Comparison of ENCODE assay signal across 9 mouse cellular contexts in the genomic region with DNA sequence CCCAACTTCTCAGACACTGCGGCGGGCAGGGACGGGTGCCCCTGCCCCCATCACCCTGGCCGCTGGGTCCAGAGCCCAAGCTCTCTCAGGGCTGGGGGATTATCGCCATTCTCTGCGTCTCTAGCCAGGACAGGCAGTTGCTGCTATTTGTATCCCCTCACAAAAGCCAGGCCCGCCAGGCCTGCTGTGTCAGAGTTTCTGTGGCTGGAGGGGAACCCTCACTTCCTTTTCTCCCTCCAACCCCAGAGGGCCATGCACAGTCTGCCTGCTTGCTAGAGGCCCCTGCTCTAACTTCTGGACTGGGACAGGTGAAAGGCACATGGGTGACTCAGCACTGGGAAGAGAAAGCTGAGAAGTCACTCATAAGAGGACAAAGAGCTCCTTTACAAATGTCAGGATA. TPM values are rescaled to one million over a fixed set of nuclear protein-coding genes. Genes with fewer than 3 reads are reported as not detected.
DNase-seq lines count a peak whose midpoint lies in the region; ATAC-seq lines count a peak whose summit lies in the region.
"Had no signal": no experiment of that assay in that cellular context is flagged by ENCODE, and none has a peak within 500 bp of the region (broad histone marks: within the 10 kb centered on the region; RNA-seq: fewer than 3 reads in every experiment).

No protein-coding gene starts in this region.

- H3K4me2 ChIP-seq in forebrain, embryonic 16.5 days (ENCODE audit: low read length) = no peak overlapping the region
- peak overlapping the region; percentile 42 for H3K4me2 ChIP-seq in lung, embryonic 16.5 days (ENCODE audit: low read depth, low read length)
- peak overlapping the region; percentile 44 for H3K4me2 ChIP-seq in limb, embryonic 13.5 days (replicated peaks)
- H3K4me2 ChIP-seq in neural tube, embryonic 12.5 days (replicated peaks) = peak overlapping the region; percentile 36

- peak; percentile 44 for DNase-seq in forebrain, embryonic 10.5 days (ENCODE audit: extremely low spot score, low spot score)
- DNase-seq in lung, postnatal 4 days = no peak
- no peak for DNase-seq in cerebellum, postnatal 4 days (ENCODE audit: low spot score in 2 of 2)
- DNase-seq in frontal cortex, postnatal 10 days (ENCODE audit: low spot score in 2 of 2) = no peak
- DNase-seq: thymus, adult 2 months had no signal

- H3K4me3 ChIP-seq in forebrain, embryonic 10.5 days = peak overlapping the region; percentile 64
- H3K4me3 ChIP-seq in forebrain, embryonic 16.5 days (replicated peaks; ENCODE audit: low read length) = no peak overlapping the region
- H3K4me3 ChIP-seq in lung, embryonic 16.5 days (ENCODE audit: low read length) = no peak overlapping the region
- peak overlapping the region; percentile 7; the same call in 1 of the 2 replicates for H3K4me3 ChIP-seq in limb, embryonic 13.5 days
- no peak overlapping the region for H3K4me3 ChIP-seq in neural tube, embryonic 12.5 days

- peak overlapping the region; percentile 82 for H3K27ac ChIP-seq in forebrain, embryonic 10.5 days
- H3K27ac ChIP-seq in forebrain, embryonic 16.5 days (ENCODE audit: low read length) = no peak overlapping the region
- H3K27ac ChIP-seq in lung, embryonic 16.5 days (ENCODE audit: low read length) = no peak overlapping the region
- no peak overlapping the region for H3K27ac ChIP-seq in limb, embryonic 13.5 days
- H3K27ac ChIP-seq in neural tube, embryonic 12.5 days = no peak overlapping the region

- H3K4me1 ChIP-seq in forebrain, embryonic 10.5 days = peaks cover 69% of the 10 kb centered on the region
- peaks cover 19% of the 10 kb centered on the region for H3K4me1 ChIP-seq in forebrain, embryonic 16.5 days (replicated peaks; ENCODE audit: control insufficient read depth, insufficient read depth, low read length)
- H3K4me1 ChIP-seq in lung, embryonic 16.5 days (replicated peaks; ENCODE audit: control insufficient read depth, insufficient read depth, low read length) = peaks cover 31% of the 10 kb centered on the region
- peaks cover 47% of the 10 kb centered on the region for H3K4me1 ChIP-seq in limb, embryonic 13.5 days
- peaks cover 19% of the 10 kb centered on the region for H3K4me1 ChIP-seq in neural tube, embryonic 12.5 days

- no peaks in the 10 kb centered on the region for H3K9me3 ChIP-seq in forebrain, embryonic 10.5 days
- H3K9me3 ChIP-seq in forebrain, embryonic 16.5 days (ENCODE audit: control insufficient read depth, low read length) = no peaks in the 10 kb centered on the region
- no peaks in the 10 kb centered on the region for H3K9me3 ChIP-seq in lung, embryonic 16.5 days (ENCODE audit: control insufficient read depth, low read length)
- H3K9me3 ChIP-seq in limb, embryonic 13.5 days = no peaks in the 10 kb centered on the region
- no peaks in the 10 kb centered on the region for H3K9me3 ChIP-seq in neural tube, embryonic 12.5 days

- no peak overlapping the region for H3K9ac ChIP-seq in forebrain, embryonic 16.5 days (replicated peaks; ENCODE audit: low read depth, low read length)
- no peak overlapping the region; the same call in 1 of the 2 replicates for H3K9ac ChIP-seq in lung, embryonic 16.5 days (ENCODE audit: low read length)
- no peak overlapping the region; the same call in none of the 2 replicates for H3K9ac ChIP-seq in limb, embryonic 13.5 days
- no peak overlapping the region for H3K9ac ChIP-seq in neural tube, embryonic 12.5 days

- WGBS in forebrain, embryonic 10.5 days = 2% methylated on average over 7 of the region's 7 CpGs
- WGBS in forebrain, embryonic 16.5 days = 2% methylated on average over 7 of the region's 7 CpGs
- 7% methylated on average over 7 of the region's 7 CpGs for WGBS in lung, embryonic 16.5 days
- 4% methylated on average over 7 of the region's 7 CpGs for WGBS in limb, embryonic 13.5 days
- 7% methylated on average over 7 of the region's 7 CpGs for WGBS in neural tube, embryonic 12.5 days

- peaks cover 66% of the 10 kb centered on the region for H3K27me3 ChIP-seq in forebrain, embryonic 10.5 days (ENCODE audit: poor library complexity, severe bottlenecking)
- H3K27me3 ChIP-seq in forebrain, embryonic 16.5 days (replicated peaks; ENCODE audit: control insufficient read depth, insufficient read depth, low read length) = peaks cover 55% of the 10 kb centered on the region
- peaks cover 40% of the 10 kb centered on the region for H3K27me3 ChIP-seq in lung, embryonic 16.5 days (ENCODE audit: control insufficient read depth, insufficient read depth, low read depth, low read length)
- peaks cover 89% of the 10 kb centered on the region for H3K27me3 ChIP-seq in limb, embryonic 13.5 days
- peaks cover 64% of the 10 kb centered on the region for H3K27me3 ChIP-seq in neural tube, embryonic 12.5 days (replicated peaks)

- ATAC-seq in forebrain, embryonic 16.5 days = no peak
- ATAC-seq in lung, embryonic 16.5 days (ENCODE audit: low read depth) = no peak
- no peak for ATAC-seq in limb, embryonic 13.5 days (ENCODE audit: low FRiP score, low read depth)
- ATAC-seq in neural tube, embryonic 12.5 days (ENCODE audit: low FRiP score, low read depth) = no peak

- peaks cover 36% of the 10 kb centered on the region for H3K36me3 ChIP-seq in forebrain, embryonic 10.5 days (replicated peaks)
- no peaks in the 10 kb centered on the region for H3K36me3 ChIP-seq in forebrain, embryonic 16.5 days (ENCODE audit: control insufficient read depth, insufficient read depth)
- no peaks in the 10 kb centered on the region for H3K36me3 ChIP-seq in lung, embryonic 16.5 days (ENCODE audit: control insufficient read depth, insufficient read depth, low read length)
- H3K36me3 ChIP-seq in limb, embryonic 13.5 days = no peaks in the 10 kb centered on the region
- H3K36me3 ChIP-seq in neural tube, embryonic 12.5 days = no peaks in the 10 kb centered on the region

RNA-seq across cellular contexts. Expression of gene Rspo1, which starts 4.1 kb away (rescaled TPM):
- polyA plus RNA-seq in forebrain, embryonic 10.5 days (2016; fragmentation: Nextera tagmentation; extraction: Ambion mirVana) = 40.0 and 46.8 TPM in 2 replicates
- 1.1 and 1.3 TPM in 2 replicates for polyA plus RNA-seq in forebrain, embryonic 16.5 days (2015; fragmentation: Nextera tagmentation; extraction: Ambion mirVana)
- 7.4 and 8.0 TPM in 2 replicates for polyA plus RNA-seq in lung, embryonic 16.5 days (2015; fragmentation: Nextera tagmentation; extraction: Ambion mirVana)
- 2.5 and 3.1 TPM in 2 replicates for polyA plus RNA-seq in limb, embryonic 13.5 days (2015; fragmentation: Nextera tagmentation; extraction: Ambion mirVana)
- 1.3 and 4.6 TPM in 2 replicates for polyA plus RNA-seq in neural tube, embryonic 12.5 days (2016; fragmentation: Nextera tagmentation; extraction: Ambion mirVana)

RNA-seq across cellular contexts. Expression of gene Gnl2, which starts 26.1 kb away (rescaled TPM):
- 99.7 and 107 TPM in 2 replicates for polyA plus RNA-seq in forebrain, embryonic 10.5 days (2016; fragmentation: Nextera tagmentation; extraction: Ambion mirVana)
- 101 and 107 TPM in 2 replicates for polyA plus RNA-seq in forebrain, embryonic 16.5 days (2015; fragmentation: Nextera tagmentation; extraction: Ambion mirVana)
- 70.6 and 70.8 TPM in 2 replicates for polyA plus RNA-seq in lung, embryonic 16.5 days (2015; fragmentation: Nextera tagmentation; extraction: Ambion mirVana)
- 90.3 and 91.7 TPM in 2 replicates for polyA plus RNA-seq in limb, embryonic 13.5 days (2015; fragmentation: Nextera tagmentation; extraction: Ambion mirVana)
- 89.7 and 96.1 TPM in 2 replicates for polyA plus RNA-seq in neural tube, embryonic 12.5 days (2016; fragmentation: Nextera tagmentation; extraction: Ambion mirVana)

RNA-seq across cellular contexts. Expression of gene Cdca8, which starts 51.2 kb away (rescaled TPM):
- 293 and 297 TPM in 2 replicates for polyA plus RNA-seq in forebrain, embryonic 10.5 days (2016; fragmentation: Nextera tagmentation; extraction: Ambion mirVana)
- polyA plus RNA-seq in forebrain, embryonic 16.5 days (2015; fragmentation: Nextera tagmentation; extraction: Ambion mirVana) = 70.0 and 76.6 TPM in 2 replicates
- polyA plus RNA-seq in lung, embryonic 16.5 days (2015; fragmentation: Nextera tagmentation; extraction: Ambion mirVana) = 150 and 151 TPM in 2 replicates
- polyA plus RNA-seq in limb, embryonic 13.5 days (2015; fragmentation: Nextera tagmentation; extraction: Ambion mirVana) = 128 and 130 TPM in 2 replicates
- polyA plus RNA-seq in neural tube, embryonic 12.5 days (2016; fragmentation: Nextera tagmentation; extraction: Ambion mirVana) = 121 TPM in 2 replicates

RNA-seq across cellular contexts. Expression of gene 9930104L06Rik, which starts 53.5 kb away (rescaled TPM):
- 16.4 and 17.5 TPM in 2 replicates for polyA plus RNA-seq in forebrain, embryonic 10.5 days (2016; fragmentation: Nextera tagmentation; extraction: Ambion mirVana)
- polyA plus RNA-seq in forebrain, embryonic 16.5 days (2015; fragmentation: Nextera tagmentation; extraction: Ambion mirVana) = 17.1 and 17.2 TPM in 2 replicates
- 11.1 and 13.1 TPM in 2 replicates for polyA plus RNA-seq in lung, embryonic 16.5 days (2015; fragmentation: Nextera tagmentation; extraction: Ambion mirVana)
- 16.5 and 19.8 TPM in 2 replicates for polyA plus RNA-seq in limb, embryonic 13.5 days (2015; fragmentation: Nextera tagmentation; extraction: Ambion mirVana)
- polyA plus RNA-seq in neural tube, embryonic 12.5 days (2016; fragmentation: Nextera tagmentation; extraction: Ambion mirVana) = 16.5 and 18.6 TPM in 2 replicates

Comparison
In these comparisons a context has a peak if more than half of its experiments do, and no peak if none do; other contexts are left out.
1. H3K4me3 ChIP-seq: peak in forebrain, embryonic 10.5 days (single experiment) and limb, embryonic 13.5 days (single experiment); none in forebrain, embryonic 16.5 days (single experiment), lung, embryonic 16.5 days (single experiment) and neural tube, embryonic 12.5 days (single experiment).